Mouse (Mus musculus): ENCODE measurements around the gene Nr2f2.

- no peak for TF ChIP-seq CTCF (IDR thresholded peaks at IDR 0.05; ENCODE audit: low read depth)
- TF ChIP-seq EP300 (IDR thresholded peaks at IDR 0.05; ENCODE audit: low read depth): no peak
Measured at GRCm38 (mm10) chr7:70369731-70370551, 3.4 kb upstream of the Nr2f2 start.

All from liver, postnatal 0 days (tissue).